Mouse (Mus musculus): ENCODE measurements around the gene March10.

DNA sequence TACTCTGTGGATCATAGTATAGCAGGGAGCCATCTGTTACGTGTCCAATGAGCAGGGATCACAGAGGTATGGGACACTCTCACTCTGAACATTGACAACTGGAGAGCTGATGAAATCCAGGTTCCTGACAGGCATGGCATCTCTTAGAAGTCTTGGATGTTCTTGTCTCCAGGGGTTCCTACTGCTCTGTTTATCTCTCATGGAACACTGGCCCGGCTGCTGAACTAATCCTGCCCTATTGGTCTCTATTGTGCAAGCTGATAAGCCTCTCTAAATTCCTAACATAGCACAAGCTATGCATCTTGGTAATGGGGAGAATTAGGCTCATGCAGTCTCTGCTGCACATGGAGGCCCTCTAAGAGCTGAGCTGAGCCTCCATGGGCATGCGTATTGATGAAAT lies 48.5 kb upstream of the March10 start:
- TF ChIP-seq CTCF (IDR thresholded peaks at IDR 0.05; ENCODE audit: low read depth) (no peak), EP300 (optimal IDR thresholded peaks at IDR 0.05) (no peak)

Data from stomach, postnatal 0 days (tissue).